Mouse (Mus musculus) megakaryocyte, embryonic 14.5 days (primary cell): ENCODE results near the gene Slc9a3r2.

Experiments
- FLI1 ChIP-seq: IDR thresholded peaks from 2 replicates; pipeline ENCODE4 v1.6.1; 2012; ENCODE audit warnings: low read length, inconsistent platforms, mixed read lengths
- GATA1 ChIP-seq: IDR thresholded peaks from 3 replicates; pipeline ENCODE4 v1.6.1; 2012; ENCODE audit warnings: mixed read lengths, low read length, inconsistent platforms, borderline replicate concordance

GRCm38 (mm10) chr17:24617561-24618194 is 32.4 kb downstream of the Slc9a3r2 start:
- no peak for TF ChIP-seq GATA1
- no peak for TF ChIP-seq FLI1
